Mouse (Mus musculus): Measurements from ENCODE around the gene Plekha3. TPM values are rescaled to one million over a fixed set of nuclear protein-coding genes. Genes with fewer than 3 reads are reported as not detected.

The Plekha3 gene
- total and polyA plus RNA-seq, 3 experiments = 3.3 to 28.8 (median 24.6) TPM

GRCm38 (mm10) chr2:76647883-76648570, 27.1 kb upstream of the Plekha3 start, which contains the start of the genes Prkra and Pjvk:
Prkra (minus strand) TSS chr2:76648015.
Pjvk (plus strand) TSS chr2:76648476.
- peak; percentile 98 for ATAC-seq (ENCODE audit: extremely low read depth, insufficient number of reproducible peaks, low FRiP score, poor library complexity, severe bottlenecking)
- no peak for TF ChIP-seq GATA2 (IDR thresholded peaks at IDR 0.05; ENCODE audit: borderline replicate concordance, low read depth, low read length)
- TF ChIP-seq CTCF (IDR thresholded peaks at IDR 0.05; ENCODE audit: low read depth, low read length) = no peak
- no peak for TF ChIP-seq POLR2AphosphoS5 (IDR thresholded peaks at IDR 0.05; ENCODE audit: insufficient replicate concordance, low read depth, low read length)
- no peak for TF ChIP-seq GATA1 (IDR thresholded peaks at IDR 0.05; ENCODE audit: borderline replicate concordance, low read length)
- no peak for TF ChIP-seq TAL1 (conservative IDR thresholded peaks at IDR 0.05; ENCODE audit: low read depth, low read length)
- H3K4me3 ChIP-seq (ENCODE audit: low read depth, low read length) = peak within 1 kb of the TSS; percentile 91
- peaks cover 33% of the 10 kb centered on the region for H3K4me1 ChIP-seq (ENCODE audit: insufficient read depth, low read depth, low read length)
- H3K36me3 ChIP-seq (replicated peaks) = no peaks in the 10 kb centered on the region
- no peaks in the 10 kb centered on the region for H3K27me3 ChIP-seq (ENCODE audit: insufficient read depth, low read length)
- peak; percentile 86 for DNase-seq (ENCODE audit: low spot score)
- H3K9me3 ChIP-seq (replicated peaks) = no peaks in the 10 kb centered on the region; the same call in 1 of the 2 replicates

- Histone ChIP-seq H3K4me1 (ENCODE audit: insufficient read depth, low read depth, low read length) (peaks cover 30% of the 10 kb centered on the region), H3K27me3 (ENCODE audit: insufficient read depth, low read length) (no peaks in the 10 kb centered on the region), H3K9me3 (replicated peaks) (no peaks in the 10 kb centered on the region; the same call in 1 of the 2 replicates), H3K4me3 (ENCODE audit: low read depth, low read length) (peak overlapping the region; percentile 91; the same call in 1 of the 2 replicates), H3K36me3 (replicated peaks) (no peaks in the 10 kb centered on the region)
- no peak for TF ChIP-seq TAL1 (conservative IDR thresholded peaks at IDR 0.05; ENCODE audit: low read depth, low read length)
- no peak for TF ChIP-seq GATA1 (IDR thresholded peaks at IDR 0.05; ENCODE audit: borderline replicate concordance, low read length)
- no peak for TF ChIP-seq POLR2AphosphoS5 (IDR thresholded peaks at IDR 0.05; ENCODE audit: insufficient replicate concordance, low read depth, low read length)
- no peak for TF ChIP-seq CTCF (IDR thresholded peaks at IDR 0.05; ENCODE audit: low read depth, low read length)
- no peak for TF ChIP-seq GATA2 (IDR thresholded peaks at IDR 0.05; ENCODE audit: borderline replicate concordance, low read depth, low read length)
- DNase-seq (ENCODE audit: low spot score) (peak; percentile 2), ATAC-seq (ENCODE audit: extremely low read depth, insufficient number of reproducible peaks, low FRiP score, poor library complexity, severe bottlenecking) (no peak)
Measured at GRCm38 (mm10) chr2:76648666-76649141, 26.4 kb upstream of the Plekha3 start.

- ATAC-seq (ENCODE audit: extremely low read depth, insufficient number of reproducible peaks, low FRiP score, poor library complexity, severe bottlenecking) (no peak), DNase-seq (ENCODE audit: low spot score) (no peak)
- TF ChIP-seq TAL1 (conservative IDR thresholded peaks at IDR 0.05; ENCODE audit: low read depth, low read length) (no peak), GATA1 (IDR thresholded peaks at IDR 0.05; ENCODE audit: borderline replicate concordance, low read length) (no peak), GATA2 (IDR thresholded peaks at IDR 0.05; ENCODE audit: borderline replicate concordance, low read depth, low read length) (no peak), CTCF (IDR thresholded peaks at IDR 0.05; ENCODE audit: low read depth, low read length) (no peak), POLR2AphosphoS5 (IDR thresholded peaks at IDR 0.05; ENCODE audit: insufficient replicate concordance, low read depth, low read length) (no peak)
- no peaks in the 10 kb centered on the region for H3K27me3 ChIP-seq (ENCODE audit: insufficient read depth, low read length)
- peaks cover 15% of the 10 kb centered on the region for H3K4me1 ChIP-seq (ENCODE audit: insufficient read depth, low read depth, low read length)
- H3K4me3 ChIP-seq (ENCODE audit: low read depth, low read length) = no peak overlapping the region
- no peaks in the 10 kb centered on the region for H3K36me3 ChIP-seq (replicated peaks)
- H3K9me3 ChIP-seq (replicated peaks) = no peaks in the 10 kb centered on the region; the same call in 1 of the 2 replicates
Measured at GRCm38 (mm10) chr2:76653070-76653469, 22.0 kb upstream of the Plekha3 start.

- DNase-seq (ENCODE audit: low spot score) (no peak), ATAC-seq (ENCODE audit: extremely low read depth, insufficient number of reproducible peaks, low FRiP score, poor library complexity, severe bottlenecking) (no peak)
- no peak overlapping the region for H3K4me3 ChIP-seq (ENCODE audit: low read depth, low read length)
- no peaks in the 10 kb centered on the region; the same call in 1 of the 2 replicates for H3K9me3 ChIP-seq (replicated peaks)
- TF ChIP-seq TAL1 (conservative IDR thresholded peaks at IDR 0.05; ENCODE audit: low read depth, low read length) = no peak
- no peak for TF ChIP-seq POLR2AphosphoS5 (IDR thresholded peaks at IDR 0.05; ENCODE audit: insufficient replicate concordance, low read depth, low read length)
- TF ChIP-seq CTCF (IDR thresholded peaks at IDR 0.05; ENCODE audit: low read depth, low read length) = no peak
- no peak for TF ChIP-seq GATA2 (IDR thresholded peaks at IDR 0.05; ENCODE audit: borderline replicate concordance, low read depth, low read length)
- no peak for TF ChIP-seq GATA1 (IDR thresholded peaks at IDR 0.05; ENCODE audit: borderline replicate concordance, low read length)
- H3K4me1 ChIP-seq (ENCODE audit: insufficient read depth, low read depth, low read length) = peaks cover 8% of the 10 kb centered on the region
- H3K36me3 ChIP-seq (replicated peaks) = no peaks in the 10 kb centered on the region
- peaks cover 3% of the 10 kb centered on the region; the same call in 1 of the 2 replicates for H3K27me3 ChIP-seq (ENCODE audit: insufficient read depth, low read length)
Measured at GRCm38 (mm10) chr2:76654646-76655045, 20.4 kb upstream of the Plekha3 start.

GRCm38 (mm10) chr2:76655444-76655843, 19.6 kb upstream of the Plekha3 start:
- Histone ChIP-seq H3K4me3 (ENCODE audit: low read depth, low read length) (no peak overlapping the region), H3K36me3 (replicated peaks) (no peaks in the 10 kb centered on the region), H3K9me3 (replicated peaks) (no peaks in the 10 kb centered on the region; the same call in 1 of the 2 replicates), H3K27me3 (ENCODE audit: insufficient read depth, low read length) (peaks cover 3% of the 10 kb centered on the region; the same call in 1 of the 2 replicates), H3K4me1 (ENCODE audit: insufficient read depth, low read depth, low read length) (peaks cover 8% of the 10 kb centered on the region)
- TF ChIP-seq CTCF (IDR thresholded peaks at IDR 0.05; ENCODE audit: low read depth, low read length) (no peak), TAL1 (conservative IDR thresholded peaks at IDR 0.05; ENCODE audit: low read depth, low read length) (no peak), POLR2AphosphoS5 (IDR thresholded peaks at IDR 0.05; ENCODE audit: insufficient replicate concordance, low read depth, low read length) (no peak), GATA1 (IDR thresholded peaks at IDR 0.05; ENCODE audit: borderline replicate concordance, low read length) (no peak), GATA2 (IDR thresholded peaks at IDR 0.05; ENCODE audit: borderline replicate concordance, low read depth, low read length) (no peak)
- no peak for ATAC-seq (ENCODE audit: extremely low read depth, insufficient number of reproducible peaks, low FRiP score, poor library complexity, severe bottlenecking)
- DNase-seq (ENCODE audit: low spot score) = no peak

GRCm38 (mm10) chr2:76655982-76656381, 19.1 kb upstream of the Plekha3 start:
- DNase-seq (ENCODE audit: low spot score) = no peak

More at GRCm38 (mm10) chr2:76655982-76656381, 19.1 kb upstream of the Plekha3 start:
- no peaks in the 10 kb centered on the region; the same call in 1 of the 2 replicates for H3K9me3 ChIP-seq (replicated peaks)
- H3K27me3 ChIP-seq (ENCODE audit: insufficient read depth, low read length) = peaks cover 3% of the 10 kb centered on the region; the same call in 1 of the 2 replicates
- H3K4me1 ChIP-seq (ENCODE audit: insufficient read depth, low read depth, low read length) = peaks cover 8% of the 10 kb centered on the region
- no peak overlapping the region for H3K4me3 ChIP-seq (ENCODE audit: low read depth, low read length)
- ATAC-seq (ENCODE audit: extremely low read depth, insufficient number of reproducible peaks, low FRiP score, poor library complexity, severe bottlenecking) = peak; percentile 15; the same call in 1 of the 2 replicates
- no peaks in the 10 kb centered on the region for H3K36me3 ChIP-seq (replicated peaks)
- no peak for TF ChIP-seq CTCF (IDR thresholded peaks at IDR 0.05; ENCODE audit: low read depth, low read length)
